Mouse (Mus musculus) frontal cortex, postnatal 14 days (tissue): ENCODE results near the gene Mobp.

ENCODE experiments used
- DNase-seq, 2 experiments: peaks; one replicate each; pipeline ENCODE4 v3.0.0; 2022; ENCODE audit warnings: low spot score in 2 of 2

Mobp gene

GRCm38 (mm10) chr9:120134529-120135160 is 14.9 kb upstream of the Mobp start:
- DNase-seq, result no peak

DNA sequence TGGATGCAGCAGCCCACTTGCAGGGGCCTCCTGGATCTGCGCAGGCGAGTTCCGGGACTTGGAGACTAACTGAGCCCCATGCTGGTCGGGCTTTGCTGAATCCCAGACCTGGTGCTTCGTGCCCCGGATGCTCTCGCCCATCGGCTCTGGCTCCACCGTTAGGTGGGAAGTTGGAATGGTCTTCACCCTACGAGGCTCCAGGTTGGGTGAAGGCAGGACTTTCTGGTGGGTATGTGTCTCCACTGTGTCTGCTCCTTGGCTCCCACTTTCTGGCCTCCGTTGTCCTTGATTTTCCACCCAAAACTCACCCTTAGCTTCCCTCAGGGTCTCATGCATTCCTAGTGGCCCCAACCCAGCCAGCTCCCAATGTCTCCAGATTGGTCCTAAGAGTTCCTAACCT is 14.1 kb upstream of the Mobp start:
- DNase-seq, result no peak

DNA sequence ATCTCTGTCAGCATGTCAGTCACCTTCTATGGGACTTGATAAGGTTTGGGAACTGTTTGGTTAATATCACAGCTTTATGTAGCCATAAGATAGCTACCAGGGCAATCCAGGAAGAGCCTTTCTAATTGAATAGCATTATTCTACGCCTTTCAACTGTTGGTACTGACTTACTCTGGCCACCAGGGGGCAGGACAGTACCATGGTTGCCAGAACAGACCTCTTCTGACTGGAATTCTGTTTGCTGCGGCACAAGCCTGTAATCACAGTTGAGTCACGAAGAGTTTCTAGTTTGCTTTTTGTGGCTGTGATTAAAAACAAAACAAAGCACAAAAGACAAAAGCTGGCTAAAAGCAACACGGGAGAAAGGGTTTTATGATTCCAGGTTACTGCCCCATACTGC is 8.9 kb upstream of the Mobp start:
- DNase-seq, result peak; percentile 46 to 80

- no peak for DNase-seq
These were observed 5.0 kb upstream of the Mobp start for GRCm38 (mm10) chr9:120144474-120144873.

GRCm38 (mm10) chr9:120151152-120151551 is 1.6 kb downstream of the Mobp start:
- no peak for DNase-seq

GRCm38 (mm10) chr9:120151906-120152399 is 2.4 kb downstream of the Mobp start:
- no peak for DNase-seq

DNA sequence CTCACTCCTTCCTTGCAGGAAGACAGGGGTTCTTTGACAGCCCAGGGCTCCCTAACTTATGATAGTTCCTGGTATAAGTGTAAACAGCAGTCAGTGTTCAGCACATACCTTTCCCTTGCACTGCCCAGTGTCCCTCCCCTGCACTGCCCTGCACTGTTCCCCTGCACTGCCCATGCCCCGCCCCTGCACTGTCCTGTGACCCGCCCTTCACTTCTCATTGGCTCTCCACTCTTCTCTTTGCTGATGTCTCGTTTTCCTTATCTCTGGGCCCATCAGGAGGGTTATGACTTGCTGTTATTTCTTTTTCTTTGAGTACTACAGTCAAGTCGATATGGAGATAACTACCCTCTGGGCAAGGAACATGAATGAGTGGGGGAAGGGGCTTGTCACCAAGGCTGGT is 8.5 kb downstream of the Mobp start:
- no peak for DNase-seq

- DNase-seq, result no peak
These were observed 14.4 kb downstream of the Mobp start for GRCm38 (mm10) chr9:120163862-120164261.

DNA sequence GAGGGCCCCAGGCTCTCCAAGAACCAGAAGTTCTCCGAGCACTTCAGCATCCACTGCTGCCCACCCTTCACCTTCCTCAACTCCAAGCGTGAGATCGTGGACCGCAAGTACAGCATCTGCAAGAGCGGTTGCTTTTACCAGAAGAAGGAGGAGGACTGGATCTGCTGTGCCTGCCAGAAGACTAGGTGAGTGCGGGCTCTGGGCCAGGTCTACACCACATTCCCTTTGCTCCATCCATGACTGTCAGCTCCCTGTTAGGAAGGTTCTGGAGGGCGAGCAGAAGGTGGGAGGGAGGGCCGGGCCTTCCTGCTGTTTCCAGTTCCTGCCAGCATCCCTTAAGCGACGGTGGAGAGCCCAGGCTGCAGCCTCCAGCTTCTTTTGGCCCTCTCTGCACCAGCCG is 18.3 kb downstream of the Mobp start:
- DNase-seq, result no peak

DNA sequence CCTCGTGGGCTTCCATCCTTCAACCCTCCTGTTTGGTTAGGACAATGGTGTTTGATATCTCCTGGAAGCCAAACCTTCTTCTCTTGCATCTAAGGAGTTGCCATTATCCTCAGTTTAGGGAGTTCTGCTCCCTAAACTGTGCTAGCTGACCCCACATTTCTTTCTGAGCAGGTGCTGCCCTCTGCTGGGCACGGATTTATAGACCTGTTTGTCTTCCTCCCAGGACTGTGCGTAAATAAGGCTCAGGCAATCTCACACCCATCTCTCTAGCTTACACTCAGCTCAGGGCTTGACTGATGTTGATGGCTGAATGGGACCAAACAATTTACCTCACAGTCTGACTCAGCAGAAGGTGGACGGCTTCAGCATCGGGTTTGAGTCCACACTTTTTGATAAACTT is 21.8 kb downstream of the Mobp start:
- DNase-seq, result peak in 1 of 2 experiments; percentile 48

DNA sequence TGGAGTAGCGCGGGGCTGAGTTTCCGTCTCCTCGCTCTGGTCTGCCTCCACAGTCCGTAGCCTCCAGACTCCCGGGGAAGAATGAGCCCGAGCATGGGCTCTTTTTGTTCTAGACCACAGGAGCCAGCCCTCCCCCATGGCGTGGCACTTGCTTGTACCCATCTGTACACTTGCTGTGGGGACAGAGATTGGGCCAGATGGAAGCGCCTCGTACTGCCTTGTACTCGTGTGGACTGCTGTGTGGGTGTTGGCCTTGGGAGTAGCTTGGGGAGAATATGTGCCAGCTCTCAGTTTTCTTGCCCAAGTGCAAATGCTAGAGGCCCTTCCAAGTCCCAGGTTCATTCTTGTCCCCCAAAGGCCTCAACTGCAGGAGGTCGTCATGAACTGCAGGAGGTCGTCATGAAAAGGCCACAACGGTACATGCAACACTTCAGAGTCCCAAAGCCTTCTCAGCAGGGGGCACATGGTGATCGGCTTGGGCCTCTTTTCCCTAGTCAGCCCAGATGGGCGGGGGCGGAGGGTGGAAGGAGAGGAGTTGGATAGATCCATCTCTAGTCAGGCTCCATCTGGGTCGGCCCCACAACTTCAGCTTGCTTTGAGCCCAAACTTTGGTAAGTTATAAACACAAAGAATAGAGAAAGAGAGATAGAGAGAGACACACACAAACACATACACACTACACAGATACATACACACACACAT is 25.1 kb downstream of the Mobp start:
- no peak for DNase-seq

- no peak for DNase-seq
These were observed 29.3 kb downstream of the Mobp start for GRCm38 (mm10) chr9:120178813-120179212.

DNA sequence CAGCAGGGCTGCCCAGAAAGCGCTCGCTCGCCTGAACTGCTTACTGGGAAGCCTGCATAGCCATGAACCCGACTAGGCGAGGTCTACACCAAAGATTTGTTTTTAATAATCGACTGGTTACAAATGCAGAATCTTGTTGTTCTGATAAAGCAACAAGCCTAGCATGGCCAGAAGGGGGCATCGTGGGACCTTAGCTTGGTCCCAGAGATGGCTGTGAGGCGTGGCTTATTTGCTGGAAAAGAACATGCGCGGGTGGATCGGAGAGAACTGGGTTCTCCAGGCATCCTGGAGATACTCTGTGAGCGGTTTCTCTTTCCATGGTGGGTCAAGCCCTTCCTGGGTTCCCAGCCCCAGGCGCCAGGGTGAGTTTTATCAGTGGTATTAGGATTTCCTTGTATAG is 35.0 kb downstream of the Mobp start:
- DNase-seq, result peak in 1 of 2 experiments; percentile 52

DNA sequence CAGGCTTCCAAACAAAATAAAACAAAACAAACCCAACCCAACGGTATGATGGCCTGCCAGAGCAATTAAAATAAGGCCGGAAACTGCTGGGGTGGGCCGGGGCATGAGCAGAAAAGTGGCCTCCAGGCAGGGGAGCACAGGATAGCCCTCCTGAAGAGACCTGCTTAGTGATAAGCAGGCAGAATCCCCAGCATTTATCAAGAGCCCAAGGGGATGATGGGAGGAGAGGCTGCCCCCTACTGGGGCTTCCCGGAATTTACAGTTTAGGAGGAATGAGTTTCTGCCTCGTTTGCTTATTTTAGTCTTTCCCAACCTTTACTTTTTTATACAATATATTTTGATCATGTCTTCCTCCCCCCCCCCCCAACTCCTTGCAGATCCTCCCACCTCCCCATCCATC is 37.3 kb downstream of the Mobp start:
- no peak for DNase-seq

DNA sequence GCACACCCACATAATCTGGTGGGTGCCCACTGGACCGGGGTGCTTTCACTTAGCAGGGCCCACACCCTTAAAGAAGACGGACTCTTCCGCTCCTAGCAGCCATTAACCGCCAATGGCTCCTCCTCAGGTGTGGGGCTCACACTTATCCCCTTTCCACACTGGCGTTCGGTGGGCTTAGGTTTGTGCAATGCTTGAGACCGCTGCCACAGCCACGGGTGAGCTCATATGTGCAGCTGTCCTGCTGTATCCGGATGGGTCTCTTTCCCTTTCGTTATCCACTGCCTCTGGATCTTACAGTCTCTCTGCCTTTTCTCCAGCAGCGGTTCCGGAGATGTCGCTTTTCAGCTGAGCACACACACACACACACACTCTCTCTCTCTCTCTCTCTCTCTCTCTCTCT is 41.4 kb downstream of the Mobp start:
- no peak for DNase-seq

- DNase-seq, result peak; percentile 69 to 90
These were observed 42.0 kb downstream of the Mobp start for GRCm38 (mm10) chr9:120191362-120192098.

- DNase-seq, result no peak
These were observed 43.2 kb downstream of the Mobp start for GRCm38 (mm10) chr9:120192742-120193141.

GRCm38 (mm10) chr9:120200873-120201272 is 51.4 kb downstream of the Mobp start:
- no peak for DNase-seq

- no peak for DNase-seq
These were observed 52.2 kb downstream of the Mobp start for GRCm38 (mm10) chr9:120201743-120202142.

- DNase-seq, result no peak
These were observed 53.2 kb downstream of the Mobp start for GRCm38 (mm10) chr9:120202683-120203082.

GRCm38 (mm10) chr9:120203936-120204335 is 54.4 kb downstream of the Mobp start:
- DNase-seq, result no peak

GRCm38 (mm10) chr9:120206897-120207296 is 57.4 kb downstream of the Mobp start:
- no peak for DNase-seq

- DNase-seq, result peak in 1 of 2 experiments; percentile 61
These were observed 60.6 kb downstream of the Mobp start for GRCm38 (mm10) chr9:120210068-120210467.
